Mouse (Mus musculus): ENCODE measurements at regions not wholly inside any gene's neighbourhood (a gene's known extent, or its start where the extent isn't known, plus 50 kb on each side); places are given as distances from the start of the nearest gene placed in this dataset.

DNA sequence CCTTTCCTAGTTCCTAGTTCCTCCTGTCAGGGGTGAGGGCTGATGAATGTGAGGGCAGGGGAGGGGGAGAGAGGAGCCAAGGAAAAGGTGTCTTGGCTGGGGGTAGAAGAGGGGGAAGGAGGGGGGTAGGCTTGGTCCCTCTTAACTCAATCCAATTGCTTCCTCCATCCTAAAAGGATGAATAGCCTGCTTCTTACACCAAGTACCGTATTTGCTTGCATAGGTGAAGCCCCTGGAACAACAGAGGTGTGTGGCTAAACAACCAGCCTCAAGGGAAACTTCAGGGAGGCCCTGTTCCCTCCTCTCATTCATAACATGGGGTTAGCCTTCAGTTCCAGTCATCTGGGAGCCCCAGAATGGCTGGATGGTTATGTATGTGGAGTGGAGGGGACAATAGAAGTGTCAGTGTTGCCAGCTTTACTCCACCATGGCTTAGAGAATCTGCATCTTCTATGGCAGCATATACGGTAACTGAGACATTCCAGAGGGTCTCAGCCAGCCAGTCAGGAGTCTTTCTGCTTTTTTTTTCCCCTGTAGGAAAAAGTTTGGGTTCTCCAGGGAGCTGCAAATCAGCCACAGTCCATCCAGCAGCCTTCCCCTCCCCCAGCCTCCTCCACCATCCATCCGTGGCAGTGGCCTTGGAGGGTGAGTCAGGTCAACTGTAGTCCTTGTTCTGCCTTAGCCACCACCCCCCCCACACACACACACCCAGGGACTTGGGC, 100.2 kb upstream of the Ccnd2 start:
- Histone ChIP-seq H3K36me3 (ENCODE audit: insufficient read depth, low read length) (no peaks in the 10 kb centered on the region), H3K27me3 (ENCODE audit: insufficient read depth, low read length) (no peaks in the 10 kb centered on the region), H3K4me1 (ENCODE audit: insufficient read depth, low read length) (peaks cover 33% of the 10 kb centered on the region), H3K4me2 (replicated peaks; ENCODE audit: low read depth, low read length) (peak overlapping the region; percentile 41), H3K27ac (ENCODE audit: low read length) (peak overlapping the region; percentile 76), H3K9me3 (ENCODE audit: low read length) (0 out of 2 replicates have a peak, but pooled peaks cover 5% of the 10 kb centered on the region), H3K9ac (replicated peaks; ENCODE audit: low read length) (peak overlapping the region; percentile 23), H3K4me3 (ENCODE audit: low read length) (peak overlapping the region; percentile 13; the same call in 1 of the 2 replicates)
- ATAC-seq (ENCODE audit: low FRiP score, low TSS enrichment), result peak; percentile 84
- 9% methylated on average over 3 of the region's 3 CpGs for WGBS

DNA sequence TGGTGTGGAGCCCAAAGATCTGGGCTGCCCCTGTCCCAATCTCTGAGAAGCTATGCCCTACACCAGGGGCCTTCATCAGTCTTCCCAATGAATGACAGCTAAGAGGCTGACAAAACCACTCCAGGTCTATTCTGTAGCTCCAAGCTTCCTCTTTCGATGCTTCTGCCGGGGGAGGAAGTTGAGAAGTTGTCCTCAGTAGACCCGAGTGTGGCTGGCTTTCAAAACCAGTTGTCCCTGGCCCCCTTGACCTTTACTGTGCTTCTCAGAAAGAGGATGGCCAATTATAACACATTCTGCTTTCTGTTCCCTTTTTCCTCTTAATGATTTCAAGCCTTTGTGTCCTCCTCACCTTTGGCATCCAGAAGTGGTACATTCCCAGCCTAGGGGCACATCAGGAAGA, 101.9 kb upstream of the Ccnd2 start:
- Histone ChIP-seq H3K4me2 (replicated peaks; ENCODE audit: low read depth, low read length) (no peak overlapping the region), H3K36me3 (ENCODE audit: insufficient read depth, low read length) (no peaks in the 10 kb centered on the region), H3K4me3 (ENCODE audit: low read length) (no peak overlapping the region), H3K27me3 (ENCODE audit: insufficient read depth, low read length) (no peaks in the 10 kb centered on the region), H3K9ac (replicated peaks; ENCODE audit: low read length) (no peak overlapping the region), H3K4me1 (ENCODE audit: insufficient read depth, low read length) (peaks cover 28% of the 10 kb centered on the region), H3K9me3 (ENCODE audit: low read length) (0 out of 2 replicates have a peak, but pooled peaks cover 5% of the 10 kb centered on the region), H3K27ac (ENCODE audit: low read length) (no peak overlapping the region)
- ATAC-seq (ENCODE audit: low FRiP score, low TSS enrichment), result no peak
- WGBS, result 74% methylated on average over 3 of the region's 3 CpGs

DNA sequence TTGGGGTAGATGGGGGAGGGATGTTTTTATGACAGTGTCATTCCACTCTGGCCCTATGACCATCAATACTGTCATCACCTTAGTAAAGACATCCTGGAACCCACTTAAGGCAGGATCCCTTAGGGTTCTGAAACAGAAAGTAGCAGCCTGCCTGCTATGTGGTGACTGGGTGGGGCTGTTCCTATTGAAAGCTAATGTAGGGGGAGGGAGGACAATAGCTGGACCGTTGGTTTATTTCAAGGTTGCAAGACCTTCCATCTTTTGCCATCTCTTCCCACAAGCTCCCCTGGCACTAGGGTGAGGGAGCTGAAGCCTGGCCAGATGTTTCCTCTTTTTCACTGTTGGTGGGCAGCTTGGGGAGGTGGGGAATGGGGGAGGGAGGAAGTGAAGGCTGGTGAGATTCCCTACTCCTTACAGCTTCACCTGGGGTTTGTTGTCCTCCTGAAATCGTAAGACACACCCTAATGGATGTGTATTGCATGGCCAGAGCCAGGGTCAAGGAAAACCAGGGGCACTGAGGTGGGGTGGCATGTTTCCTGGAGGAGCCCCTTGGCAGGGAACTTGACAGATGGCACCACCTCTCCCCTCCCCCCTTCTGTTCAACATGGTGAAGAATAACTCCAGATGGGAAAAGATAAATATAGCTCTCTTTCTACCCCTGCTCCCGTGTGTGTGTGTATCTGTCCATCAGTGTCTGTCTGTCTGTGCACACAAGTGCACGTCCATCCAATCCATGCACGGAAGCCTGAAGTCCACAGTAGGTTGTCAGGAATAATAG, 112.1 kb upstream of the Ccnd2 start:
- 71% methylated on average over 5 of the region's 5 CpGs for WGBS

DNA sequence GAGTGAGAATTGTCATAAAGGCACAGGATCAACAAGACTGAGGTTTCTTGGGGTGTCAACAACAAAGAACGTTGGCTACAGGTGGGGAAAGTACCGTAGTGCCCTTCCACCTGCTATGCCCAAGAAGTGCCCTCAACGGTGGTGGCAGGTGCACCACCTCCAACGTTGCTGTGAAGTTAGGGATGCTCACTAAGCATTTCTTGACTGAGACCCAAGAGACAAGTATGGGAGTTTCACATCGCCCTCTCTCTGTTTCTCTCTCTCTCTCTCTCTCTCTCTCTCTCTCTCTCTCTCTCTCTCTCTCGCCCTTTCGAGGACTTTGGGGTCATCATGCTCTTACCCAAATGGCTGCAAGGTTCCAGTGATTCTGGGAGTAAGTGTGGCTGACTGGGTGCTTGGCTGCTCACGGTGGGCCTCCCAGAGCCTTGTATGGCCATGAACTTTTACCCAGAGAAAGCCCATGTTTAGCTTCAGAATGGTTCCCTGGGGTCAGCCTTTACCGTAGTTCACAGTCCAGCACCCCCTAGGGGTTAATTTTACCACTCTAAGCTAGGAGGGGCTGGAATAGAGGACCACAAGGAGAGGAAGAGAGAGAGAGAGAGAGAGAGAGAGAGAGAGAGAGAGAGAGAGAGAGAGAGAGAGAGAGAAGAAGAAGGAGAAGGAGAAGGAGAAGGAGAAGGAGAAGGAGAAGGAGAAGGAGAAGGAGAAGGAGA, 113.2 kb upstream of the Ccnd2 start:
- 71% methylated on average over 9 of the region's 9 CpGs for WGBS
- Histone ChIP-seq H3K9ac (replicated peaks; ENCODE audit: low read length) (no peak overlapping the region), H3K4me3 (ENCODE audit: low read length) (no peak overlapping the region), H3K4me1 (ENCODE audit: insufficient read depth, low read length) (peaks cover 13% of the 10 kb centered on the region), H3K9me3 (ENCODE audit: low read length) (no peaks in the 10 kb centered on the region), H3K4me2 (replicated peaks; ENCODE audit: low read depth, low read length) (no peak overlapping the region), H3K36me3 (ENCODE audit: insufficient read depth, low read length) (no peaks in the 10 kb centered on the region), H3K27ac (ENCODE audit: low read length) (no peak overlapping the region; the same call in 1 of the 2 replicates), H3K27me3 (ENCODE audit: insufficient read depth, low read length) (0 out of 2 replicates have a peak, but pooled peaks cover 6% of the 10 kb centered on the region)
- ATAC-seq (ENCODE audit: low FRiP score, low TSS enrichment), result no peak

More for the DNA sequence above, 112.1 kb upstream of the Ccnd2 start:
- peaks cover 13% of the 10 kb centered on the region for H3K4me1 ChIP-seq (ENCODE audit: insufficient read depth, low read length)
- 0 out of 2 replicates have a peak, but pooled peaks cover 6% of the 10 kb centered on the region for H3K27me3 ChIP-seq (ENCODE audit: insufficient read depth, low read length)
- H3K27ac ChIP-seq (ENCODE audit: low read length), result no peak overlapping the region
- no peaks in the 10 kb centered on the region for H3K36me3 ChIP-seq (ENCODE audit: insufficient read depth, low read length)
- no peak overlapping the region for H3K9ac ChIP-seq (replicated peaks; ENCODE audit: low read length)
- H3K4me2 ChIP-seq (replicated peaks; ENCODE audit: low read depth, low read length), result no peak overlapping the region
- H3K9me3 ChIP-seq (ENCODE audit: low read length), result no peaks in the 10 kb centered on the region
- no peak for ATAC-seq (ENCODE audit: low FRiP score, low TSS enrichment)
- no peak overlapping the region for H3K4me3 ChIP-seq (ENCODE audit: low read length)

DNA sequence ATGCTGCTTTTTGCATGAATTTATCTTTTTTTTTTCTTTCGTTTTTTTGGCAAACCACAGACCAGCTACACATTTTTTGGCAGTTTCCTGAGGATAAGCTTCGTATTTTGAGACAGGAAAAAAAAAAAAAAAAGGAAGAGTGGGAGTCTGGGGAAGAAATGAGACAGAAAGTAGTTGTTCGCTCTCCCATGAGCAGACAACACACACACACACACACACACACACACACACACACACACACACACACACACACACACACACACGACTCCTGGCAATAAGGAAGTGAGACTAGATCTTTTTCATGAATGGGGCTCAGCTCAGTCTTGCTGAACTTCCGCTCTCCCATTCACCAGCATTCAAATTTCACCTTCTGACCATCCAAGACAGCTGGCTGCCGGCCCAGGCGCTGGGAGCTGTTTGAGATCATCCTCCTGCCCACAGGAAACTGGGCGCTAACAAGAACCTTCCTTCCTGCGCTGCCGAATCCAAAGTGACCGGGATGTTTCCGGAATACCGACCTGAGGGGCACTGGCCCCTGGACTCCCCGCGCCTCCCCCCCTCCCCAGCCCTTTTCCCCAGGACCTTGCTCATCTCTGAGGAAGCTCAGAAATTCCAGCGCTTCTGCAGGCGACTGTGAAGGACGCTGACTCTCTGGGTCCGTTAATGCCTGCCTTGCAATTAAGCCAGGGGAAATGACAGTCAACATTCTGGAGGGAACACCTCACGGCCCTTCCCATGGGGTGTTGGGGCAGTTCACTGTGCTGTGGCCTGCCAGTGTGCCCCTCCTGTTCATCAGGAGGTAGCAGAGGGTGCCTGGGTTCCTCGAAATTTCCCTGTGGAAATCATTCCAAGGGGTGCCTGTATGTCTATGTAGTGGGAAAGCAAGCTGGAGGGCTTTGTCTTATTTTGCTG, 114.2 kb upstream of the Ccnd2 start:
- Histone ChIP-seq H3K4me2 (replicated peaks; ENCODE audit: low read depth, low read length) (peak overlapping the region; percentile 52), H3K9ac (replicated peaks; ENCODE audit: low read length) (peak overlapping the region; percentile 37), H3K4me1 (ENCODE audit: insufficient read depth, low read length) (peaks cover 13% of the 10 kb centered on the region), H3K36me3 (ENCODE audit: insufficient read depth, low read length) (no peaks in the 10 kb centered on the region), H3K9me3 (ENCODE audit: low read length) (no peaks in the 10 kb centered on the region), H3K27me3 (ENCODE audit: insufficient read depth, low read length) (0 out of 2 replicates have a peak, but pooled peaks cover 6% of the 10 kb centered on the region), H3K27ac (ENCODE audit: low read length) (peak overlapping the region; percentile 82), H3K4me3 (ENCODE audit: low read length) (peak overlapping the region; percentile 32)
- 3% methylated on average over 21 of the region's 21 CpGs for WGBS
- ATAC-seq (ENCODE audit: low FRiP score, low TSS enrichment), result peak; percentile 79

DNA sequence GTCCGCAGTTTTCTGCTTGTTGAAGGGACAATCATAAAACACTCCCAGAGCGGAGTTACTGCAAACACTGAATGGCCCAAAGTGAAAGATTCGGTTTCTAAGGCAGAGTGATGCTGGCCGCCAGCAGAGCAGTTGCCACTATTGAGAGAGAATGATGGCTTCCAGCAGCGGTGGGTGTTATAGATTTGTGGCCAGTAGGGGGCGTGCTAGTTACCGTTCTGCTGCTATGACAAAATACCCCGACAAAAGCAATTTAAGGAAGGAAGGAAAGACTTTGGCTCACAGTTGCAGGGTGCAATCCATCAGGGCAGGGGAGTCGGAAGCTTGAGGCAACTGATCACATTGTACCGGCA, 114.8 kb upstream of the Ccnd2 start:
- 36% methylated on average over 10 of the region's 10 CpGs for WGBS
- no peak for ATAC-seq (ENCODE audit: low FRiP score, low TSS enrichment)

DNA sequence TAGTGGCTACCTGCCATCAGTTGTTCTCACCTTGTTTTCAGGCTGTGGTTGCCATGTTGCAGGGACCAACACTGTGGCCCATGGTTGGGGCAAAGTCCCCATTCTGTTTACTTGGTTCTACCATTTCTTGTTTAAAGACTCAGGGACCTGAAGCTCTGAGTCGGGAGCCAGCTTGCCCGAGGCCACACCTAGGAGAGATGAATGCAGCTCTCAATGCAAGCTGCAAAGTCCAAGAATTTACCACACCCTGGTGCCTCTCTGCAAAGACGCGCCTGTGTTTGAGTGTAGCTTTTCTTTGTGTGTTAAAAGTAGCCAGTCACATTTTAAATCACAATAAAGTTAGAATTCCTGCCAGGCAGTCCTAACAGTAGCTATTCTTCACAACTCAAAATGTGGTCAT, 117.0 kb upstream of the Ccnd2 start:
- H3K4me3 ChIP-seq (ENCODE audit: low read length), result no peak overlapping the region
- H3K9ac ChIP-seq (replicated peaks; ENCODE audit: low read length), result no peak overlapping the region
- 0 out of 2 replicates have a peak, but pooled peaks cover 6% of the 10 kb centered on the region for H3K27me3 ChIP-seq (ENCODE audit: insufficient read depth, low read length)
- H3K36me3 ChIP-seq (ENCODE audit: insufficient read depth, low read length), result no peaks in the 10 kb centered on the region
- 63% methylated on average over 4 of the region's 4 CpGs for WGBS
- H3K4me2 ChIP-seq (replicated peaks; ENCODE audit: low read depth, low read length), result no peak overlapping the region
- peaks cover 13% of the 10 kb centered on the region for H3K4me1 ChIP-seq (ENCODE audit: insufficient read depth, low read length)
- no peak for ATAC-seq (ENCODE audit: low FRiP score, low TSS enrichment)
- H3K9me3 ChIP-seq (ENCODE audit: low read length), result 0 out of 2 replicates have a peak, but pooled peaks cover 3% of the 10 kb centered on the region
- no peak overlapping the region for H3K27ac ChIP-seq (ENCODE audit: low read length)

More for the DNA sequence above, 114.8 kb upstream of the Ccnd2 start:
- Histone ChIP-seq H3K4me3 (ENCODE audit: low read length) (no peak overlapping the region), H3K36me3 (ENCODE audit: insufficient read depth, low read length) (no peaks in the 10 kb centered on the region), H3K4me1 (ENCODE audit: insufficient read depth, low read length) (peaks cover 13% of the 10 kb centered on the region), H3K27me3 (ENCODE audit: insufficient read depth, low read length) (0 out of 2 replicates have a peak, but pooled peaks cover 6% of the 10 kb centered on the region), H3K4me2 (replicated peaks; ENCODE audit: low read depth, low read length) (peak overlapping the region; percentile 52), H3K27ac (ENCODE audit: low read length) (peak overlapping the region; percentile 82), H3K9me3 (ENCODE audit: low read length) (0 out of 2 replicates have a peak, but pooled peaks cover 3% of the 10 kb centered on the region), H3K9ac (replicated peaks; ENCODE audit: low read length) (peak overlapping the region; percentile 37; the same call in 1 of the 2 replicates)

DNA sequence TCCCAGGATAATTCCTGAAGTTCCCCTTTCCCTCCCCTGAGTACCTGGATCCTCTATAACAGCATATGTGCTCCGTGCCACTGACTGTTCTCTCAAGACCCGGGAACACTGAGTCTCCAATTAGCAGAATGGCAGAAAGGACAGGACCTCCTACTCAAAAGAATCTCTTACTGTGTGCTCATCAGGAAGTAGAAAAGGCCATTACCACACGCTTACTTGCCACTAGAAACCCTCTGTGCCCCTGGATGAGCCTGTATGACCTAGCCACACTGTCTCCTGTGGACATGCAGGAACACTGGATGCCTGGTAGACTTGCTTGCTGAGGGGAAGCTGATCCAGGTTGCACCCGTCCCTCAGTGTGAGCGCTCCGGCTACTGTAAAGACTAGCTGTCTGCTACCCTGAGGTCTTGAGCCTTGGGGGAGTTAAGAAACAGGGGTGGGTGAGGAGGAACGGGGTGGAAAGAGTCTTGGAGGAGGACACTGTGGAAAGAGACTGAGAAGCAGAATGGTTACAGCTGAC, 117.6 kb upstream of the Ccnd2 start:
- no peak for ATAC-seq (ENCODE audit: low FRiP score, low TSS enrichment)

More for the DNA sequence above, 117.6 kb upstream of the Ccnd2 start:
- Histone ChIP-seq H3K27me3 (ENCODE audit: insufficient read depth, low read length) (0 out of 2 replicates have a peak, but pooled peaks cover 6% of the 10 kb centered on the region), H3K4me1 (ENCODE audit: insufficient read depth, low read length) (peaks cover 13% of the 10 kb centered on the region), H3K4me3 (ENCODE audit: low read length) (no peak overlapping the region), H3K9ac (replicated peaks; ENCODE audit: low read length) (no peak overlapping the region), H3K27ac (ENCODE audit: low read length) (no peak overlapping the region), H3K36me3 (ENCODE audit: insufficient read depth, low read length) (no peaks in the 10 kb centered on the region), H3K9me3 (ENCODE audit: low read length) (0 out of 2 replicates have a peak, but pooled peaks cover 3% of the 10 kb centered on the region), H3K4me2 (replicated peaks; ENCODE audit: low read depth, low read length) (no peak overlapping the region)
- WGBS, result 72% methylated on average over 7 of the region's 7 CpGs
